ENCODE assay signal across 8 mouse cellular contexts in the genomic region with DNA sequence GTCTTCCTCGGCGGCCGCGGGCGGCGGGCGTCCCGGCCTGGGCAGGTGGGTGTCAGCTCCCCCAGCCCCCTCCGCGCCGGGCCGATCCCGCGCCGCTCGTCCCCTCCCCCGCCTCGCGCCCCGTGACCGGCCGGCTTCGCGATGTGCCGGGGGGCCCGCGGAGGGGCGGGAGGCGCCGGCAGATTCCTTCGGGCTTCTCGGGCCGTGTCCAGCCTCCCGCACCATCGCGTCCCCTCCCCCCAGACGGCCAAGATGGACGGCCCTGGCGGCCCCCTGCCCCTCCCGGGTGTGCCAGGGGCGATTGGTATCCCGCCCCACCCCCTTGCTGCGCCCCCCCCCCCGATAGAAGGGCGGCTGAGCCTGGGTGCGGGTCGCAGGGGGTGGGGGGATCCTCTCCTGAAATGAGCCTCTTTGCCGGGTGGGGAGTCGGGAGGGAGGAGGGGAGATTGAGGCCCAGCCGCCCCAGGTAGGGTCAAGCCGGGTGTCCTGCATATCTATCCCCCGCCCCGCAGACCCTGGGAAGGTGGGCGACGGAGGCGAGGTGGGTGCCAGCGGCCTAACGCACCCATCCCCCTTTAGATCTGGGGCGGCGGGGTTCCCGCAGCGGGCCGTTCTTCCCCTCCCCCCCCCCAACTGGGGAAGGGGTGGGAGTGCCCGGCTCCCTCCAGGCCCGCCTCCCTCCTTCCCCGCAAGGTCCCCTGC. TPM values are rescaled to one million over a fixed set of nuclear protein-coding genes. Genes with fewer than 3 reads are reported as not detected.
DNase-seq lines count a peak whose midpoint lies in the region; ATAC-seq and TF ChIP-seq lines count a peak whose summit lies in the region.

No protein-coding gene starts in this region.

- no peaks in the 10 kb centered on the region for H3K9me3 ChIP-seq in forebrain, postnatal 0 days (ENCODE audit: low read length)
- no peaks in the 10 kb centered on the region for H3K9me3 ChIP-seq in hindbrain, embryonic 13.5 days
- no peaks in the 10 kb centered on the region for H3K9me3 ChIP-seq in liver, embryonic 12.5 days (replicated peaks)

- peak overlapping the region; percentile 83 for H3K9ac ChIP-seq in forebrain, postnatal 0 days
- peak overlapping the region; percentile 99 for H3K9ac ChIP-seq in hindbrain, embryonic 13.5 days
- peak overlapping the region; percentile 94 for H3K9ac ChIP-seq in liver, embryonic 12.5 days

- peak overlapping the region; percentile 82 for H3K4me2 ChIP-seq in forebrain, postnatal 0 days (ENCODE audit: low read depth)
- H3K4me2 ChIP-seq in hindbrain, embryonic 13.5 days, result peak overlapping the region; percentile 89
- H3K4me2 ChIP-seq in liver, embryonic 12.5 days, result peak overlapping the region; percentile 99

- no peaks in the 10 kb centered on the region for H3K36me3 ChIP-seq in forebrain, postnatal 0 days (ENCODE audit: insufficient read depth)
- H3K36me3 ChIP-seq in hindbrain, embryonic 13.5 days, result no peaks in the 10 kb centered on the region; the same call in 1 of the 2 replicates
- peaks cover 6% of the 10 kb centered on the region; the same call in 1 of the 2 replicates for H3K36me3 ChIP-seq in liver, embryonic 12.5 days

- peak overlapping the region; percentile 60 for H3K4me3 ChIP-seq in cerebellum, adult 2 months (replicated peaks; ENCODE audit: insufficient read depth, low read depth, low read length)
- peak overlapping the region; percentile 86 for H3K4me3 ChIP-seq in forebrain, postnatal 0 days (ENCODE audit: low read depth, low read length)
- H3K4me3 ChIP-seq in hindbrain, embryonic 13.5 days, result peak overlapping the region; percentile 99
- peak overlapping the region; percentile 91 for H3K4me3 ChIP-seq in liver, embryonic 12.5 days

- peak; percentile 22 to 27 for DNase-seq in layer of hippocampus, postnatal 25 days (ENCODE audit: extremely low spot score in 1 of 2, low spot score in 1 of 2)
- no peak for DNase-seq in layer of hippocampus, adult 9-10 months (ENCODE audit: low spot score)
- DNase-seq in cerebellum, adult 2 months, result peak; percentile 46 to 53
- peak; percentile 45 for DNase-seq in forebrain, postnatal 0 days
- peak; percentile 73 for DNase-seq in neural tube, embryonic 10.5 days (ENCODE audit: extremely low spot score, low spot score)
- DNase-seq in thymus, postnatal 0 days (ENCODE audit: low spot score), result peak; percentile 36

- TF ChIP-seq POLR2A in cerebellum, adult 2 months (IDR thresholded peaks at IDR 0.05; ENCODE audit: borderline replicate concordance, insufficient read depth, low read length), result no peak

- peaks cover 6% of the 10 kb centered on the region for H3K4me1 ChIP-seq in cerebellum, adult 2 months (ENCODE audit: control insufficient read depth, insufficient read depth, low read length)
- H3K4me1 ChIP-seq in forebrain, postnatal 0 days (ENCODE audit: insufficient read depth), result peaks cover 15% of the 10 kb centered on the region
- H3K4me1 ChIP-seq in hindbrain, embryonic 13.5 days (replicated peaks), result peaks cover 47% of the 10 kb centered on the region
- peaks cover 56% of the 10 kb centered on the region for H3K4me1 ChIP-seq in liver, embryonic 12.5 days

- peak overlapping the region; percentile 65; the same call in 1 of the 2 replicates for H3K27ac ChIP-seq in cerebellum, adult 2 months (ENCODE audit: insufficient read depth, low read length)
- H3K27ac ChIP-seq in forebrain, postnatal 0 days (ENCODE audit: low read depth, low read length), result peak overlapping the region; percentile 99
- peak overlapping the region; percentile 98 for H3K27ac ChIP-seq in hindbrain, embryonic 13.5 days
- peak overlapping the region; percentile 96 for H3K27ac ChIP-seq in liver, embryonic 12.5 days

- no peaks in the 10 kb centered on the region for H3K27me3 ChIP-seq in cerebellum, adult 2 months (ENCODE audit: control insufficient read depth, insufficient read depth, low read length)
- H3K27me3 ChIP-seq in forebrain, postnatal 0 days (ENCODE audit: insufficient read depth, low read length), result no peaks in the 10 kb centered on the region
- no peaks in the 10 kb centered on the region for H3K27me3 ChIP-seq in hindbrain, embryonic 13.5 days
- H3K27me3 ChIP-seq in liver, embryonic 12.5 days (replicated peaks), result no peaks in the 10 kb centered on the region

- TF ChIP-seq CTCF in cerebellum, adult 2 months (IDR thresholded peaks at IDR 0.05; ENCODE audit: borderline replicate concordance, insufficient read depth, low read depth, low read length), result no peak
- TF ChIP-seq CTCF in forebrain, postnatal 0 days (IDR thresholded peaks at IDR 0.05; ENCODE audit: low read depth), result no peak

- peak; percentile 44 for ATAC-seq in forebrain, postnatal 0 days
- ATAC-seq in hindbrain, embryonic 13.5 days (ENCODE audit: low FRiP score), result peak; percentile 66
- ATAC-seq in liver, embryonic 12.5 days, result peak; percentile 40

- whole genome bisulfite sequencing in cerebellum, adult 2 months, result under 1% methylated on average over 62 of the region's 66 CpGs
- 5% methylated on average over 37 of the region's 66 CpGs for WGBS in forebrain, postnatal 0 days
- WGBS in hindbrain, embryonic 13.5 days, result under 1% methylated on average over 24 of the region's 66 CpGs
- WGBS in liver, embryonic 12.5 days (ENCODE audit: insufficient replicate concordance), result under 1% methylated on average over 59 of the region's 66 CpGs

RNA-seq across cellular contexts. Expression of a gene that starts 1.2 kb away (rescaled TPM):
- 100 to 1,000 TPM; 197 to 244 TPM for total RNA-seq in layer of hippocampus, postnatal 25 days (2021)
- 149 and 165 TPM in 2 replicates for polyA plus RNA-seq in cerebellum, adult 2 months (2012; rRNA removed)
- 80.3 and 80.6 TPM in 2 replicates for total RNA-seq in forebrain, postnatal 0 days (2014; rRNA removed)
- 71.3 and 92.3 TPM in 2 replicates for polyA plus RNA-seq in forebrain, postnatal 0 days (2015; fragmentation: Nextera tagmentation; extraction: Ambion mirVana)
- 60.9 and 68.3 TPM in 2 replicates for polyA plus RNA-seq in hindbrain, embryonic 13.5 days (2015; fragmentation: Nextera tagmentation; extraction: Ambion mirVana)
- polyA plus RNA-seq in liver, embryonic 12.5 days (2016; fragmentation: Nextera tagmentation; extraction: Ambion mirVana), result 40.5 and 40.8 TPM in 2 replicates
- polyA plus RNA-seq in thymus, postnatal 0 days (2015; fragmentation: Nextera tagmentation; extraction: Ambion mirVana), result 34.9 and 46.6 TPM in 2 replicates

RNA-seq across cellular contexts. Expression of a gene that starts 52.0 kb away (rescaled TPM):
- total RNA-seq in layer of hippocampus, postnatal 25 days (2021), result 10 to 100 TPM; 63.2 to 63.6 TPM
- polyA plus RNA-seq in cerebellum, adult 2 months (2012; rRNA removed), result 51.2 and 54.4 TPM in 2 replicates
- total RNA-seq in forebrain, postnatal 0 days (2014; rRNA removed), result 51.5 and 56.0 TPM in 2 replicates
- polyA plus RNA-seq in forebrain, postnatal 0 days (2015; fragmentation: Nextera tagmentation; extraction: Ambion mirVana), result 42.7 and 46.6 TPM in 2 replicates
- polyA plus RNA-seq in hindbrain, embryonic 13.5 days (2015; fragmentation: Nextera tagmentation; extraction: Ambion mirVana), result 44.3 and 44.5 TPM in 2 replicates
- 35.1 and 36.6 TPM in 2 replicates for polyA plus RNA-seq in liver, embryonic 12.5 days (2016; fragmentation: Nextera tagmentation; extraction: Ambion mirVana)
- 48.2 and 51.9 TPM in 2 replicates for polyA plus RNA-seq in thymus, postnatal 0 days (2015; fragmentation: Nextera tagmentation; extraction: Ambion mirVana)

RNA-seq across cellular contexts. Expression of a gene that starts 52.1 kb away (rescaled TPM):
- 1 to 10 TPM; 3.1 to 3.9 TPM for total RNA-seq in layer of hippocampus, postnatal 25 days (2021)
- 3.6 and 4.0 TPM in 2 replicates for polyA plus RNA-seq in cerebellum, adult 2 months (2012; rRNA removed)
- 2.7 and 3.0 TPM in 2 replicates for total RNA-seq in forebrain, postnatal 0 days (2014; rRNA removed)
- 0.59 and 1.1 TPM in 2 replicates for polyA plus RNA-seq in forebrain, postnatal 0 days (2015; fragmentation: Nextera tagmentation; extraction: Ambion mirVana)
- 1.7 and 1.9 TPM in 2 replicates for polyA plus RNA-seq in hindbrain, embryonic 13.5 days (2015; fragmentation: Nextera tagmentation; extraction: Ambion mirVana)
- 2.5 and 2.6 TPM in 2 replicates for polyA plus RNA-seq in liver, embryonic 12.5 days (2016; fragmentation: Nextera tagmentation; extraction: Ambion mirVana)
- polyA plus RNA-seq in thymus, postnatal 0 days (2015; fragmentation: Nextera tagmentation; extraction: Ambion mirVana), result 2.6 and 3.4 TPM in 2 replicates
